27 mouse cellular contexts compared by ENCODE assay signal in genomic region chr17:31867061-31867460, GRCm38 (mm10). TPM values are rescaled to one million over a fixed set of nuclear protein-coding genes. Genes with fewer than 3 reads are reported as not detected.
DNase-seq lines count a peak whose midpoint lies in the region; ATAC-seq lines count a peak whose summit lies in the region.
"Had no signal": no experiment of that assay in that cellular context is flagged by ENCODE, and none has a peak within 500 bp of the region (broad histone marks: within the 10 kb centered on the region; RNA-seq: fewer than 3 reads in every experiment).

No protein-coding gene starts in this region.

- H3K36me3 ChIP-seq in forebrain, embryonic 11.5 days (ENCODE audit: control insufficient read depth, insufficient read depth, low read length), result no peaks in the 10 kb centered on the region
- H3K36me3 ChIP-seq in forebrain, embryonic 13.5 days (ENCODE audit: poor library complexity, severe bottlenecking), result no peaks in the 10 kb centered on the region
- H3K36me3 ChIP-seq: embryonic facial prominence, embryonic 10.5 days; embryonic facial prominence, embryonic 15.5 days; heart, embryonic 15.5 days; hindbrain, embryonic 12.5 days; intestine, embryonic 15.5 days; limb, embryonic 12.5 days; liver, embryonic 15.5 days; lung, embryonic 15.5 days had no signal

- WGBS in forebrain, embryonic 11.5 days, result 91% methylated on average over 7 of the region's 7 CpGs
- 92% methylated on average over 7 of the region's 7 CpGs for WGBS in forebrain, embryonic 13.5 days

- H3K4me3 ChIP-seq in forebrain, embryonic 11.5 days (ENCODE audit: low read depth, low read length), result no peak overlapping the region
- H3K4me3 ChIP-seq in forebrain, embryonic 13.5 days, result no peak overlapping the region
- H3K4me3 ChIP-seq: embryonic facial prominence, embryonic 10.5 days; embryonic facial prominence, embryonic 15.5 days; heart, embryonic 15.5 days; hindbrain, embryonic 12.5 days; intestine, embryonic 15.5 days; limb, embryonic 12.5 days; liver, embryonic 15.5 days; lung, embryonic 15.5 days had no signal

- H3K9me3 ChIP-seq in forebrain, embryonic 11.5 days (ENCODE audit: control insufficient read depth, low read length), result no peaks in the 10 kb centered on the region
- H3K9me3 ChIP-seq in forebrain, embryonic 13.5 days (replicated peaks), result no peaks in the 10 kb centered on the region
- H3K9me3 ChIP-seq: embryonic facial prominence, embryonic 10.5 days; embryonic facial prominence, embryonic 15.5 days; heart, embryonic 15.5 days; hindbrain, embryonic 12.5 days; intestine, embryonic 15.5 days; limb, embryonic 12.5 days; liver, embryonic 15.5 days; lung, embryonic 15.5 days had no signal

- no peak overlapping the region for H3K4me2 ChIP-seq in forebrain, embryonic 11.5 days (ENCODE audit: low read depth, low read length, severe bottlenecking)
- H3K4me2 ChIP-seq in forebrain, embryonic 13.5 days, result no peak overlapping the region
- H3K4me2 ChIP-seq: embryonic facial prominence, embryonic 15.5 days; heart, embryonic 15.5 days; hindbrain, embryonic 12.5 days; intestine, embryonic 15.5 days; limb, embryonic 12.5 days; liver, embryonic 15.5 days; lung, embryonic 15.5 days; midbrain, embryonic 11.5 days had no signal

- no peak overlapping the region for H3K27ac ChIP-seq in forebrain, embryonic 11.5 days (ENCODE audit: low read depth, low read length)
- no peak overlapping the region for H3K27ac ChIP-seq in forebrain, embryonic 13.5 days
- H3K27ac ChIP-seq: embryonic facial prominence, embryonic 10.5 days; embryonic facial prominence, embryonic 15.5 days; heart, embryonic 15.5 days; hindbrain, embryonic 12.5 days; hindbrain, postnatal 0 days; intestine, embryonic 15.5 days; limb, embryonic 12.5 days; liver, embryonic 15.5 days; lung, embryonic 15.5 days; stomach, postnatal 0 days had no signal

- no peaks in the 10 kb centered on the region for H3K4me1 ChIP-seq in forebrain, embryonic 11.5 days (replicated peaks; ENCODE audit: control insufficient read depth, insufficient read depth, low read length)
- H3K4me1 ChIP-seq in forebrain, embryonic 13.5 days, result no peaks in the 10 kb centered on the region

- no peak overlapping the region for H3K9ac ChIP-seq in forebrain, embryonic 11.5 days (ENCODE audit: low read length)
- H3K9ac ChIP-seq in forebrain, embryonic 13.5 days, result no peak overlapping the region
- H3K9ac ChIP-seq: embryonic facial prominence, embryonic 15.5 days; heart, embryonic 15.5 days; hindbrain, embryonic 12.5 days; intestine, embryonic 15.5 days; limb, embryonic 12.5 days; liver, embryonic 15.5 days; lung, embryonic 15.5 days had no signal

- no peak for ATAC-seq in forebrain, embryonic 11.5 days (replicated peaks; ENCODE audit: low FRiP score)
- ATAC-seq in forebrain, embryonic 13.5 days, result no peak
- ATAC-seq: forebrain, embryonic 14.5 days; hindbrain, postnatal 0 days; intestine, embryonic 15.5 days; midbrain, embryonic 16.5 days; Patski had no signal

- DNase-seq in forebrain, embryonic 11.5 days (ENCODE audit: low spot score), result peak; percentile 30
- DNase-seq in heart, postnatal 4 days, result peak; percentile 4
- no peak for DNase-seq in heart, adult 8-10 months (ENCODE audit: low spot score)
- peak; percentile 38 for DNase-seq in testis, postnatal 10 days (ENCODE audit: low spot score)
- no peak for DNase-seq in testis, postnatal 14 days (ENCODE audit: low spot score)
- DNase-seq in urinary bladder, postnatal 14 days (ENCODE audit: low spot score), result peak; percentile 2
- DNase-seq in cerebellum, adult 11 months, result no peak
- DNase-seq: adrenal gland, postnatal 36 days; cerebellum, adult 8-10 months; kidney, adult 2 months; kidney, postnatal 14 days; lung, postnatal 36 days had no signal

- no peaks in the 10 kb centered on the region for H3K27me3 ChIP-seq in forebrain, embryonic 11.5 days (ENCODE audit: control insufficient read depth, insufficient read depth, low read length)
- no peaks in the 10 kb centered on the region for H3K27me3 ChIP-seq in forebrain, embryonic 13.5 days
- H3K27me3 ChIP-seq: embryonic facial prominence, embryonic 15.5 days; heart, embryonic 15.5 days; hindbrain, embryonic 12.5 days; intestine, embryonic 15.5 days; limb, embryonic 12.5 days; liver, embryonic 15.5 days; lung, embryonic 15.5 days; Patski had no signal

RNA-seq across cellular contexts. Expression of gene Sik1, which starts 11.5 kb away (rescaled TPM):
- polyA plus RNA-seq in forebrain, embryonic 11.5 days (2014; fragmentation: Nextera tagmentation; extraction: Ambion mirVana), result 15.6 and 16.7 TPM in 2 replicates
- polyA plus RNA-seq in forebrain, embryonic 13.5 days (2015; fragmentation: Nextera tagmentation; extraction: Ambion mirVana), result 13.5 and 13.8 TPM in 2 replicates
- total RNA-seq in heart, postnatal 4 days (2021), result 10 to 100 TPM; 74.3 to 79.7 TPM
- 10 to 100 TPM; 19.0 to 34.0 (median 30.2) TPM for total RNA-seq in heart, adult 8-10 months (2022)

Comparison
In these comparisons a context has a peak if more than half of its experiments do, and no peak if none do; other contexts are left out.
1. DNase-seq: peak in forebrain, embryonic 11.5 days (single experiment), heart, postnatal 4 days (single experiment), testis, postnatal 10 days (single experiment) and urinary bladder, postnatal 14 days (single experiment); none in heart, adult 8-10 months (single experiment), testis, postnatal 14 days (single experiment) and cerebellum, adult 11 months (single experiment).